Mouse (Mus musculus) heart, embryonic 13.5 days (tissue): ENCODE measurements around the gene Pin4. TPM values are rescaled to one million over a fixed set of nuclear protein-coding genes. Genes with fewer than 3 reads are reported as not detected.

Source experiments
- ATAC-seq: fragments of 200-750 bp; cut with Nextera tagmentation; 2 replicates; pipeline ENCODE4 v1.8.0; 2017; ENCODE audit warnings: moderate TSS enrichment; ENCODE audit not compliant: insufficient number of reproducible peaks, low FRiP score, low TSS enrichment; ENCODE audit errors: extremely low read depth
- H3K27ac ChIP-seq: fragments of 300-500 bp; sonication (generic); replicated peaks from 2 replicates; pipeline ENCODE4 v1.5.1; 2015; ENCODE audit warnings: moderate library complexity, mild to moderate bottlenecking, inconsistent platforms
- H3K27me3 ChIP-seq: fragments of 300-500 bp; sonication (generic); replicated peaks from 2 replicates; pipeline ENCODE4 v1.6.1; 2015; ENCODE audit warnings: mild to moderate bottlenecking, inconsistent platforms
- H3K36me3 ChIP-seq: fragments of 300-500 bp; sonication (generic); 2 replicates; pipeline ENCODE4 v1.6.1; 2015; ENCODE audit warnings: mild to moderate bottlenecking, inconsistent platforms
- H3K4me1 ChIP-seq: fragments of 300-500 bp; sonication (generic); 2 replicates; pipeline ENCODE4 v1.6.1; 2015; ENCODE audit warnings: inconsistent platforms
- H3K4me2 ChIP-seq: fragments of 300-500 bp; sonication (generic); 2 replicates; pipeline ENCODE4 v1.6.1; 2015; ENCODE audit warnings: inconsistent platforms, mild to moderate bottlenecking, moderate library complexity
- H3K4me3 ChIP-seq: fragments of 300-500 bp; sonication (generic); 2 replicates; pipeline ENCODE4 v1.5.1; 2015; ENCODE audit warnings: moderate library complexity, mild to moderate bottlenecking, inconsistent platforms
- H3K9ac ChIP-seq: fragments of 300-500 bp; sonication (generic); 2 replicates; pipeline ENCODE4 v1.6.1; 2015; ENCODE audit warnings: inconsistent platforms, mild to moderate bottlenecking, moderate library complexity
- H3K9me3 ChIP-seq: fragments of 300-500 bp; sonication (generic); 2 replicates; pipeline ENCODE4 v1.6.1; 2016; ENCODE audit warnings: inconsistent platforms
- WGBS: fragments of 180-500 bp; shearing (Covaris S2); methylation state at CpG from one replicate; pipeline ENCODE4 v1.1.7; 2015; ENCODE audit warnings: mixed read lengths; 5-methylcytosine and 5-hydroxymethylcytosine counted together
- polyA plus RNA-seq: library from polyadenylated mRNA; unstranded; fragments of >200 nt; fragmentation: Nextera tagmentation; extraction: Ambion mirVana; gene quantifications from 2 replicates; pipeline ENCODE4 v1.2.1, GENCODE M21; 2015

Gene Pin4
- polyA plus RNA-seq, result 46.4 and 50.7 TPM in 2 replicates

- peak within 1 kb of the TSS; percentile 73 for H3K4me2 ChIP-seq
- H3K27me3 ChIP-seq, result 0 out of 2 replicates have a peak, but pooled peaks cover 12% of the 10 kb centered on the region
- WGBS, result 8% methylated on average over 30 of the region's 30 CpGs
- H3K36me3 ChIP-seq, result peaks cover 26% of the 10 kb centered on the region
- H3K9me3 ChIP-seq, result no peaks in the 10 kb centered on the region
- H3K4me3 ChIP-seq, result peak within 1 kb of the TSS; percentile 75
- H3K4me1 ChIP-seq, result peaks cover 9% of the 10 kb centered on the region; the same call in 1 of the 2 replicates
- peak within 1 kb of the TSS; percentile 45; the same call in 1 of the 2 replicates for H3K27ac ChIP-seq
- peak within 1 kb of the TSS; percentile 88 for H3K9ac ChIP-seq
- peak; percentile 98 for ATAC-seq
Measured at GRCm38 (mm10) chrX:102119042-102119864, at the start of gene Pin4. TSS of gene Pin4 (plus strand) at chrX:102119447.

GRCm38 (mm10) chrX:102070591-102071471 lies 48.4 kb upstream of the Pin4 start, which contains the start of gene Rtl5:
TSS of gene Rtl5 (minus strand) at chrX:102071304.
- H3K36me3 ChIP-seq, result peaks cover 14% of the 10 kb centered on the region; the same call in 1 of the 2 replicates
- peak within 1 kb of the TSS; percentile 86 for H3K27ac ChIP-seq
- peak; percentile 76; the same call in 1 of the 2 replicates for ATAC-seq
- WGBS, result 9% methylated on average over 60 of the region's 61 CpGs
- H3K27me3 ChIP-seq, result peaks cover 37% of the 10 kb centered on the region
- H3K9ac ChIP-seq, result peak within 1 kb of the TSS; percentile 80
- peak within 1 kb of the TSS; percentile 58 for H3K4me3 ChIP-seq
- H3K9me3 ChIP-seq, result no peaks in the 10 kb centered on the region
- H3K4me1 ChIP-seq, result peaks cover 16% of the 10 kb centered on the region
- H3K4me2 ChIP-seq, result peak within 1 kb of the TSS; percentile 74

- ATAC-seq, result no peak
- peak overlapping the region; percentile 58 for H3K4me3 ChIP-seq
Measured at GRCm38 (mm10) chrX:102071517-102071916, 47.7 kb upstream of the Pin4 start.

GRCm38 (mm10) chrX:102073605-102074325 lies 45.5 kb upstream of the Pin4 start:
- H3K9ac ChIP-seq, result no peak overlapping the region
- H3K4me3 ChIP-seq, result no peak overlapping the region
- 83% methylated on average over 14 of the region's 14 CpGs for WGBS
- peaks cover 14% of the 10 kb centered on the region for H3K4me1 ChIP-seq
- no peak for ATAC-seq
- H3K36me3 ChIP-seq, result peaks cover 26% of the 10 kb centered on the region
- H3K27ac ChIP-seq, result no peak overlapping the region
- no peaks in the 10 kb centered on the region for H3K9me3 ChIP-seq
- H3K4me2 ChIP-seq, result no peak overlapping the region
- H3K27me3 ChIP-seq, result peaks cover 31% of the 10 kb centered on the region

More at GRCm38 (mm10) chrX:102071517-102071916, 47.7 kb upstream of the Pin4 start:
- H3K9ac ChIP-seq, result peak overlapping the region; percentile 80
- peaks cover 14% of the 10 kb centered on the region for H3K4me1 ChIP-seq
- no peaks in the 10 kb centered on the region for H3K9me3 ChIP-seq
- peak overlapping the region; percentile 86 for H3K27ac ChIP-seq
- WGBS, result 19% methylated on average over 2 of the region's 2 CpGs
- peaks cover 14% of the 10 kb centered on the region; the same call in 1 of the 2 replicates for H3K36me3 ChIP-seq
- peaks cover 37% of the 10 kb centered on the region for H3K27me3 ChIP-seq
- peak overlapping the region; percentile 74 for H3K4me2 ChIP-seq

- Histone ChIP-seq H3K9ac (no peak overlapping the region), H3K4me1 (peaks cover 14% of the 10 kb centered on the region), H3K9me3 (no peaks in the 10 kb centered on the region), H3K27ac (no peak overlapping the region), H3K4me2 (no peak overlapping the region), H3K4me3 (no peak overlapping the region), H3K36me3 (peaks cover 33% of the 10 kb centered on the region), H3K27me3 (peaks cover 26% of the 10 kb centered on the region)
- WGBS, result 76% methylated on average over 5 of the region's 5 CpGs
- ATAC-seq, result no peak
Measured at GRCm38 (mm10) chrX:102074435-102074834, 44.8 kb upstream of the Pin4 start.

GRCm38 (mm10) chrX:102075158-102075557 lies 44.1 kb upstream of the Pin4 start:
- no peak overlapping the region for H3K9ac ChIP-seq
- peaks cover 38% of the 10 kb centered on the region for H3K36me3 ChIP-seq
- H3K27me3 ChIP-seq, result peaks cover 26% of the 10 kb centered on the region
- no peak overlapping the region for H3K4me2 ChIP-seq
- H3K4me1 ChIP-seq, result peaks cover 7% of the 10 kb centered on the region
- no peaks in the 10 kb centered on the region for H3K9me3 ChIP-seq
- no peak overlapping the region for H3K27ac ChIP-seq
- no peak for ATAC-seq
- no peak overlapping the region for H3K4me3 ChIP-seq
- 73% methylated on average over 4 of the region's 4 CpGs for WGBS

- no peak for ATAC-seq
- H3K36me3 ChIP-seq, result peaks cover 44% of the 10 kb centered on the region
- H3K27ac ChIP-seq, result no peak overlapping the region
- 75% methylated on average over 7 of the region's 7 CpGs for WGBS
- H3K4me3 ChIP-seq, result no peak overlapping the region
- no peaks in the 10 kb centered on the region for H3K4me1 ChIP-seq
- no peak overlapping the region for H3K4me2 ChIP-seq
- H3K9ac ChIP-seq, result no peak overlapping the region
- H3K9me3 ChIP-seq, result no peaks in the 10 kb centered on the region
- H3K27me3 ChIP-seq, result peaks cover 20% of the 10 kb centered on the region
Measured at GRCm38 (mm10) chrX:102076886-102077765, 42.1 kb upstream of the Pin4 start.

GRCm38 (mm10) chrX:102081076-102081475 lies 38.2 kb upstream of the Pin4 start:
- Histone ChIP-seq H3K4me2 (no peak overlapping the region), H3K27me3 (peaks cover 11% of the 10 kb centered on the region; the same call in 1 of the 2 replicates), H3K9ac (no peak overlapping the region), H3K4me3 (no peak overlapping the region), H3K9me3 (no peaks in the 10 kb centered on the region), H3K36me3 (peaks cover 50% of the 10 kb centered on the region), H3K27ac (no peak overlapping the region), H3K4me1 (no peaks in the 10 kb centered on the region)
- ATAC-seq, result no peak
- 67% methylated on average over 10 of the region's 10 CpGs for WGBS

- no peak overlapping the region for H3K4me3 ChIP-seq
- 59% methylated on average over 7 of the region's 7 CpGs for whole genome bisulfite sequencing
- peaks cover 11% of the 10 kb centered on the region; the same call in 1 of the 2 replicates for H3K27me3 ChIP-seq
- H3K4me2 ChIP-seq, result no peak overlapping the region
- no peak overlapping the region for H3K27ac ChIP-seq
- ATAC-seq, result no peak
- no peaks in the 10 kb centered on the region for H3K4me1 ChIP-seq
- no peak overlapping the region for H3K9ac ChIP-seq
- H3K9me3 ChIP-seq, result no peaks in the 10 kb centered on the region
- peaks cover 50% of the 10 kb centered on the region for H3K36me3 ChIP-seq
Measured at GRCm38 (mm10) chrX:102081573-102082279, 37.5 kb upstream of the Pin4 start.
